Mouse (Mus musculus): ENCODE measurements around the gene Pik3c2b.

DNA sequence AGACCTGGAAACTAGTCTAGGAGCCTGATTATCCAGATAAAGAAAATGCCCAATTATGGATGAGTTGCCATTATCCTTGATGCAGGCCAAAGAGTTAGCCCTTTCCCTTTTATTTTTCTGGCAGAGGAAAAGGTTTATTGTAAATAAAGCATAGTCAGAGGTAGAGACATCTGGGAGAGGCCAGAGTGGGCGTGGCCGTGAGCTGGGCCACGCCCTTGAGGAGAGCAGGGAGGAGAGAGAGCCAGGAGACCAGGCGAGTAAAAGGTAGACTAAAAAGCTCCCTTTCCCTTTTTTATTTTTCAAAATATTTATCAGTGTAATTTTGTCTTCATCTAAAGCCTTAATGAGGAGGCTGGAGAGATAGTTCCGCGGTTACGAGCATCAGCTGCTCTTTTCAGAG, 17.5 kb upstream of the Pik3c2b start:
- TF ChIP-seq POLR2A (IDR thresholded peaks at IDR 0.05; ENCODE audit: insufficient read depth, low read depth, low read length) (no peak), CTCF (IDR thresholded peaks at IDR 0.05; ENCODE audit: insufficient read depth, low read depth, low read length) (no peak)

All from olfactory bulb, adult 2 months (tissue).